Mouse (Mus musculus) intestine, postnatal 0 days (tissue): ENCODE data around the gene Cyren. TPM values are rescaled to one million over a fixed set of nuclear protein-coding genes. Genes with fewer than 3 reads are reported as not detected.

Experiments used
- ATAC-seq: fragments of 200-750 bp; cut with Nextera tagmentation; 2 replicates; pipeline ENCODE4 v1.8.0; 2017; ENCODE audit warnings: mild to moderate bottlenecking, moderate TSS enrichment, moderate library complexity
- H3K27ac ChIP-seq: fragments of 300-500 bp; sonication (generic); 2 replicates; pipeline ENCODE4 v1.5.1; 2014; ENCODE audit warnings: mild to moderate bottlenecking, low read depth, low read length, moderate library complexity
- H3K27me3 ChIP-seq: fragments of 300-500 bp; sonication (generic); replicated peaks from 2 replicates; pipeline ENCODE4 v1.6.1; 2014; ENCODE audit warnings: low read length, mixed read lengths; ENCODE audit not compliant: control insufficient read depth, insufficient read depth
- H3K36me3 ChIP-seq: fragments of 300-500 bp; sonication (generic); 2 replicates; pipeline ENCODE4 v1.6.1; 2014; ENCODE audit warnings: mild to moderate bottlenecking, moderate library complexity; ENCODE audit not compliant: control insufficient read depth, insufficient read depth
- H3K4me1 ChIP-seq: fragments of 300-500 bp; sonication (generic); replicated peaks from 2 replicates; pipeline ENCODE4 v1.6.1; 2014; ENCODE audit warnings: antibody characterized with exemption, low read length, mixed read lengths; ENCODE audit not compliant: control insufficient read depth, insufficient read depth
- H3K4me2 ChIP-seq: fragments of 300-500 bp; sonication (generic); replicated peaks from 2 replicates; pipeline ENCODE4 v1.6.1; 2014; ENCODE audit warnings: low read depth, mild to moderate bottlenecking, moderate library complexity
- H3K4me3 ChIP-seq: fragments of 300-500 bp; sonication (generic); 2 replicates; pipeline ENCODE4 v1.5.1; 2014; ENCODE audit warnings: low read depth, low read length
- H3K9ac ChIP-seq: fragments of 300-500 bp; sonication (generic); 2 replicates; pipeline ENCODE4 v1.6.1; 2014; ENCODE audit warnings: mild to moderate bottlenecking, low read depth, low read length
- H3K9me3 ChIP-seq: fragments of 300-500 bp; sonication (generic); 2 replicates; pipeline ENCODE4 v1.6.1; 2016; ENCODE audit warnings: mixed run types; ENCODE audit not compliant: control insufficient read depth
- CTCF ChIP-seq: sonication (generic); IDR thresholded peaks from 2 replicates; pipeline ENCODE4 v1.5.1; 2016; ENCODE audit warnings: low read depth, mild to moderate bottlenecking, control low read depth, antibody characterized with exemption, moderate library complexity
- WGBS: fragments of 180-500 bp; shearing (Covaris S2); extraction: QIAGEN DNeasy Blood & Tissue Kit; methylation state at CpG from one replicate; pipeline ENCODE4 v1.1.7; 2014; 5-methylcytosine and 5-hydroxymethylcytosine counted together
- polyA plus RNA-seq: library from polyadenylated mRNA; unstranded; fragments of >200 nt; fragmentation: Nextera tagmentation; extraction: Ambion mirVana; gene quantifications from 2 replicates; pipeline ENCODE4 v1.2.1, GENCODE M21; 2015

Gene Cyren
- polyA plus RNA-seq, 1 experiment from 2014 or later = 6.2 TPM

DNA sequence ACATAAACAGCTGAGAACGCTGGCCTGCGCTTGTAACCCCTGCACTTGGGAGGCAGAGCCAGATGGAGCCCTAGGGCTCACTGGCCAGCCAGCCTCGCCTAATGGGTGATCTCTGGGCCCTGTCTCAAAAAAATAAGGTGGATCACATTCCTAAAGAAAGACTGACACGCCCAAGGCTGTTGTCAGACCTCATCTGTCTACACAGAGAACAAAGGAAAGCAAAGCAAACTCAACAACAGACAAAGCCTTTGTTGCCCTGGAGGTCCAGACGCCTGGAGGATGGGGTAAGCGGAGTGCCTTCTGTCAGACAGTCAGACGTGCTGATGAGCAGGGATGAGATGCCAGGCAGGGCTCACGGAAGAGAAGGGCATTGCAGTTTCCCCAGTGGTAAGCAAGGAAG, 11.1 kb downstream of the Cyren start:
- H3K4me1 ChIP-seq = no peaks in the 10 kb centered on the region; the same call in 1 of the 2 replicates
- no peak for TF ChIP-seq CTCF
- H3K36me3 ChIP-seq = no peaks in the 10 kb centered on the region
- no peak overlapping the region for H3K4me2 ChIP-seq
- H3K9me3 ChIP-seq = no peaks in the 10 kb centered on the region
- no peak overlapping the region for H3K4me3 ChIP-seq
- no peak for ATAC-seq
- H3K9ac ChIP-seq = no peak overlapping the region
- H3K27me3 ChIP-seq = no peaks in the 10 kb centered on the region
- 80% methylated on average over 8 of the region's 8 CpGs for WGBS
- H3K27ac ChIP-seq = no peak overlapping the region

DNA sequence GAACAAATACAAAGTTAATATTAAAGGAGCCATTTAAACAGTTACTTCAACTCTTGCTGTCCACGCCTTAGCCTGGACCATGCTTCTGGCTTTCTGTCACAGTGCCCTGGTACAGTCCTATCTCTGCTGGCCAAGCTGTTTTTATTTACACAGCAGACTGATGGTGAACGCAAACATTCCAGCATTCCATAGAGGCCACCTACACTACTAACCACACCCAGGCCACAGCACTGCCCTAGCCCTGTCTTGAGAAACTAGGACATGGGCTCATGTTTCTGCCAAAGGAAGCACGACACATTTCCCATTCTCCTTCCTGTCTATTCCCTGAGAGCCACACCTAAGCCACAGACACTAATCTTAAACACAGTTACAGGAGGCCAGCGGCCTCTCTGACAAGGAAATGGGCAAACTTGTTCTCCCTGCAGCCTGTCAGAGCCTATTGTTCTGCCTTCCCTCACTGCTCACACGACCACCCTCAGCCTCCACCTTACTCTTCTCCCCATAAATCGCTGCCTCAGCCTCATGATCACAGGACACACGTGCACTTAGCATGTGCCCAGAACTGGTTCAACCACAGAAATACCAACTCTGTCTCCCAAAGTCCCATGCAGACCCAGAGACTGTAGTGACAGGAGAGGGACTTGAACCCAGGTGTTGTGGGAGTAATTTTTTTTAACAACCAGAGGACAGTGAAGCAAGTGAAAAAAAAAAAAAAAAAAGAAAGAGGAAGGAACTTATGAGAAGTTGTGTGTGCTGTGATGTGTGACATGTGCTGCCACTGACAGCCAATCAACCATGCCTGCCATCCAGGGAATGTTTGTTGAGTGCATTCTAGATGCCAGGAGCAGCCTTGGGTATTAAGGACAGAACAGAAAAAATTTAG, 11.9 kb downstream of the Cyren start:
- 0 out of 2 replicates have a peak overlapping the region, but pooled peaks have one; percentile 8 for H3K9ac ChIP-seq
- peak overlapping the region; percentile 73 for H3K27ac ChIP-seq
- 32% methylated on average over 7 of the region's 7 CpGs for WGBS
- H3K4me3 ChIP-seq = no peak overlapping the region
- TF ChIP-seq CTCF = no peak
- H3K27me3 ChIP-seq = no peaks in the 10 kb centered on the region
- no peak overlapping the region for H3K4me2 ChIP-seq
- no peaks in the 10 kb centered on the region for H3K9me3 ChIP-seq
- H3K4me1 ChIP-seq = no peaks in the 10 kb centered on the region; the same call in 1 of the 2 replicates
- H3K36me3 ChIP-seq = no peaks in the 10 kb centered on the region
- ATAC-seq = peak; percentile 64

DNA sequence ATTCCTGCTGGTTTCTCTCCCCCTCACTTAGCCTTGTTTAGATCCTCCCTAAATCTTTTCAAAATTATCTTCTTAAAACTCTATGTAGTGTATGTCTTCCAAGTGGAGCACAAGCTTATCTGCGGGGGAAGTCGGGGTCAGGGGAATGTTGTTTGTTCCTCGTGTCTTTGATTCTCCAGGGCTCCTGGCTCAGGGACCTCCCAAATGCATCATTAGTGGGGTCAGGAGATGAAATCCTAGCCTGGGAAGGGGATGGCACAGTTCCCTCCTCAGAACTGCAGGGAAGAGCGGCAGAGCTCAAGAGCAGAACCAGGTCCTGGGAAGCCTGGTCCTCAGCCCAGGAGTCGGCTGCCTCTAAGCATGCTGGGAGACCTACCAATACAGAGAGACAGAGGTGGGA, 12.6 kb downstream of the Cyren start:
- Histone ChIP-seq H3K27me3 (no peaks in the 10 kb centered on the region), H3K4me2 (peak overlapping the region; percentile 1; the same call in 1 of the 2 replicates), H3K4me1 (no peaks in the 10 kb centered on the region; the same call in 1 of the 2 replicates), H3K4me3 (no peak overlapping the region), H3K27ac (peak overlapping the region; percentile 73), H3K36me3 (no peaks in the 10 kb centered on the region), H3K9ac (no peak overlapping the region), H3K9me3 (no peaks in the 10 kb centered on the region)
- ATAC-seq = no peak
- TF ChIP-seq CTCF = no peak
- WGBS = 54% methylated on average over 5 of the region's 5 CpGs

DNA sequence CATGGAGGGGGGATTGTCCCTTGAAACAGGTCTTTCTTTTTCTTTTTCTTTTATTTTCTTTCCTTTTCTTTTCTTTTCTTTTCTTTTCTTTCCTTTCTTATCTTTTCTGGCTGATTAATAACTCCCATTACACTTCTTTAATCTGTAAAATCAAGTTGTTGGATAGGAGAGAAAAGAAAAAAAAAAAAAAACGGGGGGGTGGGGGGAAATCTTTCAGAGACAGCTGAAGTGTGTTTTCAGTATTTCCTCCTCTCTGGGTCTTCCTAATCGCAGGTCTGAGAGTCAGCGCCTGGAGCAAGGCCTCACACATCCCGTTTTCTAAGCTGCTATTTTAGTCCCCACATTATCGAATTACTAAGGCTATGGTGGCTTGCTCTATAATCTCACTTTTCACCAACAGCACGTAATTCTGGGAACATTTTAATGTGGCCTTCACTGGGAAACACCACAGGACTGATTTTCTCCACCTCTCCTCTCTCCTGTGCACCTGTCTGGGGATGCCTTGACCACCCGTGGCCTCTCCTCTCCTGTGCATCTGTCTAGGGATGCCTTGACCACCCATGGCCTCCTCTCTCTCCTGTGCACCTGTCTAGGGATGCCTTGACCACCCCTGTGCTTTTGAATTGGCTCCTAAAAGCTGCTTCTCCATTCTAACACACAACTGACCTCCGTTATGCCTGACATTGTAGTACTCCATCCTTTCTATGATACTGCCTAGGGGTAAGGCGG, 13.9 kb downstream of the Cyren start:
- H3K27me3 ChIP-seq = no peaks in the 10 kb centered on the region
- H3K36me3 ChIP-seq = no peaks in the 10 kb centered on the region
- no peak overlapping the region for H3K27ac ChIP-seq
- peak overlapping the region; percentile 67 for H3K4me2 ChIP-seq
- no peak for ATAC-seq
- no peak overlapping the region; the same call in 1 of the 2 replicates for H3K9ac ChIP-seq
- H3K4me1 ChIP-seq = no peaks in the 10 kb centered on the region; the same call in 1 of the 2 replicates
- H3K4me3 ChIP-seq = peak overlapping the region; percentile 30; the same call in 1 of the 2 replicates
- no peak for TF ChIP-seq CTCF
- WGBS = 78% methylated on average over 9 of the region's 9 CpGs
- no peaks in the 10 kb centered on the region for H3K9me3 ChIP-seq

DNA sequence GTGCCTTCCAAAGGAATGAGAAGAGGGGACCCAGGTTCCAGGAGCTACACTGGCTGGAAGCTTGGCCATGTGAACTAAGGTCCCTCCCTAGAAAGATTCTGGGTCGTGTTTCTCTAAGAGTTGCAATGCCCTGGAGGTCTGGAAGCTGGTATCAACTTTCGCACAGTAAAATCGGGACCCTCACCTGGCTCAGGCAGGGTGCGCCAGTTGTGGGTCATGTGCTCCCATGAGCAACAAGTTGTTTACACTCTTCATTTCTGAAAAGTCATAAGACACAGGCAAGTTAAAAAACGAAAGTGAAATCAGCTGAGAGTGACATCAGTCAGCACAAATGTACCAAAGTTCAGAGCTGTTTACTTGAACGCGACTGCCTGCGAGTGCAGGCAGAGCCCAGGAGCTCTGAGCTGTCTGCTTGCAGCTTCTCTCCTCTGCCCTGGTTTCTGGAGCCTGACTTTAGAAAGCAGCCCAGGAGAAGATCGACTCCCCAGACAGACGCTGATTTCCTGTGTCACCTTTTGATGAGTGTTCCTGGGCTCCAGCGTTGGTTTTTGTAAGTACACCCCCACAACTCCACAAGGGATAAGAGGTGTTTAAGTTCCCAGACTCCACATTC, 15.0 kb downstream of the Cyren start, which contains the start of gene Tmem140:
Tmem140 (plus strand) TSS at position 356 of the 613 bp plus-strand sequence.
- peak within 1 kb of the TSS; percentile 45 for H3K9ac ChIP-seq
- peak; percentile 72 for ATAC-seq

More for the DNA sequence above, 15.0 kb downstream of the Cyren start, which contains the start of gene Tmem140:
- peak within 1 kb of the TSS; percentile 67 for H3K4me2 ChIP-seq
- H3K4me1 ChIP-seq = no peaks in the 10 kb centered on the region; the same call in 1 of the 2 replicates
- no peaks in the 10 kb centered on the region for H3K36me3 ChIP-seq
- TF ChIP-seq CTCF = no peak
- H3K27ac ChIP-seq = peak within 1 kb of the TSS; percentile 80
- 13% methylated on average over 11 of the region's 11 CpGs for WGBS
- no peaks in the 10 kb centered on the region for H3K9me3 ChIP-seq
- no peaks in the 10 kb centered on the region for H3K27me3 ChIP-seq
- H3K4me3 ChIP-seq = peak within 1 kb of the TSS; percentile 30
